Mouse (Mus musculus) limb, embryonic 12.5 days (tissue): ENCODE data around the gene Ttll9. TPM values are rescaled to one million over a fixed set of nuclear protein-coding genes. Genes with fewer than 3 reads are reported as not detected.
A peak's percentile ranks its signal among the peaks of the same experiment; 100 is the strongest.

Experiments
- ATAC-seq: fragments of 200-750 bp; cut with Nextera tagmentation; 2 replicates; pipeline ENCODE4 v1.8.0; 2017; ENCODE audit warnings: low read depth, moderate TSS enrichment; ENCODE audit not compliant: insufficient number of reproducible peaks, insufficient read depth, low FRiP score, low TSS enrichment
- H3K27ac ChIP-seq: fragments of 300-500 bp; sonication (generic); 2 replicates; pipeline ENCODE4 v1.5.1; 2016; ENCODE audit warnings: mild to moderate bottlenecking, moderate library complexity
- H3K27me3 ChIP-seq: fragments of 300-500 bp; sonication (generic); 2 replicates; pipeline ENCODE4 v1.6.1; 2016; ENCODE audit warnings: mild to moderate bottlenecking, moderate library complexity
- H3K36me3 ChIP-seq: fragments of 300-500 bp; sonication (generic); 2 replicates; pipeline ENCODE4 v1.6.1; 2016; ENCODE audit warnings: mild to moderate bottlenecking, moderate library complexity
- H3K4me1 ChIP-seq: fragments of 300-500 bp; sonication (generic); replicated peaks from 2 replicates; pipeline ENCODE4 v1.6.1; 2016
- H3K4me2 ChIP-seq: fragments of 300-500 bp; sonication (generic); 2 replicates; pipeline ENCODE4 v1.6.1; 2016; ENCODE audit warnings: mild to moderate bottlenecking, moderate library complexity
- H3K4me3 ChIP-seq: fragments of 300-500 bp; sonication (generic); replicated peaks from 2 replicates; pipeline ENCODE4 v1.5.1; 2016; ENCODE audit warnings: mild to moderate bottlenecking
- H3K9ac ChIP-seq: fragments of 300-500 bp; sonication (generic); replicated peaks from 2 replicates; pipeline ENCODE4 v1.6.1; 2016; ENCODE audit warnings: mild to moderate bottlenecking, moderate library complexity
- H3K9me3 ChIP-seq: fragments of 300-500 bp; sonication (generic); 2 replicates; pipeline ENCODE4 v1.6.1; 2016; ENCODE audit warnings: mild to moderate bottlenecking, moderate library complexity
- WGBS: fragments of 180-500 bp; shearing (Covaris S2); methylation state at CpG from one replicate; pipeline ENCODE4 v1.1.7; 2016; 5-methylcytosine and 5-hydroxymethylcytosine counted together
- polyA plus RNA-seq: library from polyadenylated mRNA; unstranded; fragments of >200 nt; fragmentation: Nextera tagmentation; extraction: Ambion mirVana; gene quantifications from 2 replicates; pipeline ENCODE4 v1.2.1, GENCODE M21; 2016

The Ttll9 gene
- polyA plus RNA-seq, 1 experiment from 2014 or later = 0.19 TPM

- Histone ChIP-seq H3K27me3 (peaks cover 84% of the 10 kb centered on the region), H3K4me3 (no peak overlapping the region), H3K36me3 (no peaks in the 10 kb centered on the region), H3K4me1 (peaks cover 20% of the 10 kb centered on the region; the same call in 1 of the 2 replicates), H3K4me2 (no peak overlapping the region), H3K27ac (no peak overlapping the region), H3K9me3 (no peaks in the 10 kb centered on the region), H3K9ac (no peak overlapping the region)
- ATAC-seq = no peak
- WGBS = 22% methylated on average over 7 of the region's 7 CpGs
These were observed 20.5 kb upstream of the Ttll9 start for GRCm38 (mm10) chr2:152941776-152942175.

GRCm38 (mm10) chr2:152942898-152943515, 19.3 kb upstream of the Ttll9 start:
- Histone ChIP-seq H3K4me3 (peak overlapping the region; percentile 54), H3K4me1 (peaks cover 32% of the 10 kb centered on the region), H3K27ac (no peak overlapping the region), H3K36me3 (no peaks in the 10 kb centered on the region), H3K9ac (peak overlapping the region; percentile 63), H3K27me3 (peaks cover 88% of the 10 kb centered on the region), H3K4me2 (peak overlapping the region; percentile 96), H3K9me3 (no peaks in the 10 kb centered on the region)
- under 1% methylated on average over 65 of the region's 65 CpGs for WGBS
- ATAC-seq = no peak

- H3K27me3 ChIP-seq = peaks cover 84% of the 10 kb centered on the region
- H3K4me2 ChIP-seq = peak overlapping the region; percentile 96
- H3K4me3 ChIP-seq = peak overlapping the region; percentile 54
- H3K9me3 ChIP-seq = no peaks in the 10 kb centered on the region
- peak overlapping the region; percentile 63; the same call in 1 of the 2 replicates for H3K9ac ChIP-seq
- H3K36me3 ChIP-seq = no peaks in the 10 kb centered on the region
- no peak overlapping the region for H3K27ac ChIP-seq
- peaks cover 32% of the 10 kb centered on the region for H3K4me1 ChIP-seq
- 7% methylated on average over 8 of the region's 8 CpGs for WGBS
- no peak for ATAC-seq
These were observed 18.7 kb upstream of the Ttll9 start for GRCm38 (mm10) chr2:152943568-152943967.

- H3K4me1 ChIP-seq = peaks cover 32% of the 10 kb centered on the region
- ATAC-seq = no peak
- no peak overlapping the region for H3K4me3 ChIP-seq
- H3K9me3 ChIP-seq = no peaks in the 10 kb centered on the region
- H3K4me2 ChIP-seq = no peak overlapping the region
- no peak overlapping the region for H3K9ac ChIP-seq
- H3K27ac ChIP-seq = no peak overlapping the region
- 51% methylated on average over 9 of the region's 9 CpGs for WGBS
- peaks cover 84% of the 10 kb centered on the region for H3K27me3 ChIP-seq
- H3K36me3 ChIP-seq = no peaks in the 10 kb centered on the region
These were observed 18.3 kb upstream of the Ttll9 start for GRCm38 (mm10) chr2:152944013-152944412.

- H3K9me3 ChIP-seq = no peaks in the 10 kb centered on the region
- no peak overlapping the region for H3K9ac ChIP-seq
- ATAC-seq = no peak
- peaks cover 87% of the 10 kb centered on the region for H3K27me3 ChIP-seq
- H3K4me1 ChIP-seq = peaks cover 37% of the 10 kb centered on the region
- no peaks in the 10 kb centered on the region for H3K36me3 ChIP-seq
- 48% methylated on average over 7 of the region's 7 CpGs for WGBS
- H3K27ac ChIP-seq = no peak overlapping the region
- no peak overlapping the region for H3K4me2 ChIP-seq
- H3K4me3 ChIP-seq = no peak overlapping the region
These were observed 15.2 kb upstream of the Ttll9 start for GRCm38 (mm10) chr2:152947098-152947497.

- H3K4me1 ChIP-seq = peaks cover 26% of the 10 kb centered on the region
- ATAC-seq = no peak
- no peak overlapping the region for H3K9ac ChIP-seq
- 82% methylated on average over 5 of the region's 5 CpGs for WGBS
- no peaks in the 10 kb centered on the region for H3K36me3 ChIP-seq
- no peak overlapping the region for H3K27ac ChIP-seq
- peaks cover 81% of the 10 kb centered on the region for H3K27me3 ChIP-seq
- no peaks in the 10 kb centered on the region for H3K9me3 ChIP-seq
- H3K4me3 ChIP-seq = no peak overlapping the region
- H3K4me2 ChIP-seq = no peak overlapping the region
These were observed 13.8 kb upstream of the Ttll9 start for GRCm38 (mm10) chr2:152948438-152949020.

- peaks cover 24% of the 10 kb centered on the region for H3K4me1 ChIP-seq
- no peaks in the 10 kb centered on the region for H3K36me3 ChIP-seq
- no peak for ATAC-seq
- H3K9me3 ChIP-seq = no peaks in the 10 kb centered on the region
- peaks cover 71% of the 10 kb centered on the region for H3K27me3 ChIP-seq
- H3K9ac ChIP-seq = no peak overlapping the region
- 40% methylated on average over 11 of the region's 11 CpGs for WGBS
- peak overlapping the region; percentile 71 for H3K4me3 ChIP-seq
- peak overlapping the region; percentile 96 for H3K4me2 ChIP-seq
- H3K27ac ChIP-seq = no peak overlapping the region
These were observed 11.8 kb upstream of the Ttll9 start for GRCm38 (mm10) chr2:152950358-152951064.

GRCm38 (mm10) chr2:152951065-152951849, 11.0 kb upstream of the Ttll9 start, which contains the start of gene Dusp15:
Gene Dusp15, minus strand, starts transcription at chr2:152951698.
- Histone ChIP-seq H3K4me2 (peak within 1 kb of the TSS; percentile 96), H3K9ac (peak within 1 kb of the TSS; percentile 79), H3K4me3 (peak within 1 kb of the TSS; percentile 71), H3K9me3 (no peaks in the 10 kb centered on the region), H3K4me1 (peaks cover 24% of the 10 kb centered on the region), H3K27ac (no peak within 1 kb of the TSS), H3K36me3 (no peaks in the 10 kb centered on the region), H3K27me3 (peaks cover 69% of the 10 kb centered on the region)
- WGBS = under 1% methylated on average over 51 of the region's 54 CpGs
- no peak for ATAC-seq

- no peak overlapping the region for H3K27ac ChIP-seq
- no peaks in the 10 kb centered on the region for H3K9me3 ChIP-seq
- 25% methylated on average over 13 of the region's 13 CpGs for WGBS
- H3K4me3 ChIP-seq = peak overlapping the region; percentile 71
- H3K36me3 ChIP-seq = no peaks in the 10 kb centered on the region
- H3K27me3 ChIP-seq = peaks cover 67% of the 10 kb centered on the region
- ATAC-seq = no peak
- H3K4me1 ChIP-seq = peaks cover 20% of the 10 kb centered on the region
- H3K9ac ChIP-seq = peak overlapping the region; percentile 79
- peak overlapping the region; percentile 96 for H3K4me2 ChIP-seq
These were observed 10.2 kb upstream of the Ttll9 start for GRCm38 (mm10) chr2:152951850-152952720.

GRCm38 (mm10) chr2:152958116-152958515, 4.2 kb upstream of the Ttll9 start:
- no peaks in the 10 kb centered on the region for H3K36me3 ChIP-seq
- 83% methylated on average over 3 of the region's 3 CpGs for WGBS
- no peak overlapping the region for H3K4me3 ChIP-seq
- H3K4me1 ChIP-seq = 0 out of 2 replicates have a peak, but pooled peaks cover 2% of the 10 kb centered on the region
- no peak overlapping the region for H3K4me2 ChIP-seq
- no peak overlapping the region for H3K27ac ChIP-seq
- H3K9me3 ChIP-seq = no peaks in the 10 kb centered on the region
- ATAC-seq = no peak
- no peak overlapping the region for H3K9ac ChIP-seq
- H3K27me3 ChIP-seq = peaks cover 25% of the 10 kb centered on the region
